In genomic region chr9:85772280-85772679, GRCm38 (mm10) we compare ENCODE assay signal across 10 mouse cellular contexts.
"Had no signal": no experiment of that assay in that cellular context is flagged by ENCODE, and none has a peak within 500 bp of the region (broad histone marks: within the 10 kb centered on the region; RNA-seq: fewer than 3 reads in every experiment).

No protein-coding gene starts in this region.

- ATAC-seq: liver, embryonic 12.5 days had no signal

- DNase-seq: kidney, postnatal 10 days; midbrain, embryonic 14.5 days; spleen, adult 18-20 months; thymus, adult 2 months; thymus, postnatal 25 days had no signal

- H3K36me3 ChIP-seq: limb, embryonic 15.5 days; liver, embryonic 12.5 days; lung, embryonic 15.5 days; midbrain, embryonic 10.5 days; neural tube, embryonic 12.5 days had no signal

- H3K9ac ChIP-seq: limb, embryonic 15.5 days; liver, embryonic 12.5 days; lung, embryonic 15.5 days; neural tube, embryonic 12.5 days had no signal

- H3K4me2 ChIP-seq: limb, embryonic 15.5 days; liver, embryonic 12.5 days; lung, embryonic 15.5 days; neural tube, embryonic 12.5 days had no signal

- H3K27ac ChIP-seq: limb, embryonic 15.5 days; liver, embryonic 12.5 days; lung, embryonic 15.5 days; midbrain, embryonic 10.5 days; neural tube, embryonic 12.5 days had no signal

- H3K27me3 ChIP-seq: limb, embryonic 15.5 days; liver, embryonic 12.5 days; lung, embryonic 15.5 days; neural tube, embryonic 12.5 days had no signal

- H3K4me1 ChIP-seq: limb, embryonic 15.5 days; midbrain, embryonic 10.5 days; neural tube, embryonic 12.5 days had no signal

- H3K4me3 ChIP-seq: limb, embryonic 15.5 days; liver, embryonic 12.5 days; lung, embryonic 15.5 days; midbrain, embryonic 10.5 days; neural tube, embryonic 12.5 days had no signal

- H3K9me3 ChIP-seq: limb, embryonic 15.5 days; liver, embryonic 12.5 days; lung, embryonic 15.5 days; midbrain, embryonic 10.5 days; neural tube, embryonic 12.5 days had no signal
